Mouse (Mus musculus): ENCODE data around the gene Ywhae.

The Ywhae gene

GRCm38 (mm10) chr11:75738477-75738821 lies 5.8 kb downstream of the Ywhae start:
- no peak for DNase-seq

- no peak for DNase-seq
Measured at GRCm38 (mm10) chr11:75740204-75740603, 7.5 kb downstream of the Ywhae start.

- no peak for DNase-seq
Measured at GRCm38 (mm10) chr11:75741615-75742014, 8.9 kb downstream of the Ywhae start.

GRCm38 (mm10) chr11:75744761-75745160 lies 12.1 kb downstream of the Ywhae start:
- no peak for DNase-seq

GRCm38 (mm10) chr11:75750537-75750936 lies 17.9 kb downstream of the Ywhae start:
- DNase-seq: no peak

GRCm38 (mm10) chr11:75751082-75751481 lies 18.4 kb downstream of the Ywhae start:
- DNase-seq: no peak

GRCm38 (mm10) chr11:75756687-75757086 lies 24.0 kb downstream of the Ywhae start:
- DNase-seq: no peak

- no peak for DNase-seq
Measured at GRCm38 (mm10) chr11:75758553-75758952, 25.9 kb downstream of the Ywhae start.

- no peak for DNase-seq
Measured at GRCm38 (mm10) chr11:75760785-75761184, 28.1 kb downstream of the Ywhae start.

- no peak for DNase-seq
Measured at GRCm38 (mm10) chr11:75762708-75763107, 30.0 kb downstream of the Ywhae start.

GRCm38 (mm10) chr11:75764521-75765023 lies 31.9 kb downstream of the Ywhae start:
- no peak for DNase-seq

- no peak for DNase-seq
Measured at GRCm38 (mm10) chr11:75765161-75765560, 32.5 kb downstream of the Ywhae start.

GRCm38 (mm10) chr11:75767014-75767413 lies 34.3 kb downstream of the Ywhae start:
- no peak for DNase-seq

- DNase-seq: no peak
Measured at GRCm38 (mm10) chr11:75768091-75768989, 35.7 kb downstream of the Ywhae start.

- peak; percentile 92 to 95 for DNase-seq
Measured at GRCm38 (mm10) chr11:75769206-75769605, 36.5 kb downstream of the Ywhae start.

GRCm38 (mm10) chr11:75772562-75772961 lies 39.9 kb downstream of the Ywhae start:
- DNase-seq: no peak

GRCm38 (mm10) chr11:75775919-75776318 lies 43.2 kb downstream of the Ywhae start:
- no peak for DNase-seq

GRCm38 (mm10) chr11:75781919-75782318 lies 49.2 kb downstream of the Ywhae start:
- DNase-seq: peak; percentile 83 to 85

- DNase-seq: no peak
Measured at GRCm38 (mm10) chr11:75783799-75784198, 51.1 kb downstream of the Ywhae start.

- peak; percentile 49 to 73 for DNase-seq
Measured at GRCm38 (mm10) chr11:75785897-75786296, 53.2 kb downstream of the Ywhae start.

- no peak for DNase-seq
Measured at GRCm38 (mm10) chr11:75792535-75792934, 59.9 kb downstream of the Ywhae start.

GRCm38 (mm10) chr11:75793351-75793750 lies 60.7 kb downstream of the Ywhae start:
- DNase-seq: no peak

- DNase-seq: no peak
Measured at GRCm38 (mm10) chr11:75794602-75795320, 62.1 kb downstream of the Ywhae start.

GRCm38 (mm10) chr11:75795321-75795636 lies 62.6 kb downstream of the Ywhae start:
- no peak for DNase-seq

All from kidney, postnatal 25 days (tissue).